Mouse (Mus musculus): ENCODE results near the gene Ddx41. TPM values are rescaled to one million over a fixed set of nuclear protein-coding genes. Genes with fewer than 3 reads are reported as not detected.

The Ddx41 gene
- polyA plus RNA-seq, 1 experiment: 53.6 TPM

- WGBS: 25% methylated on average over 6 of the region's 6 CpGs
- Histone ChIP-seq H3K36me3 (ENCODE audit: control insufficient read depth, insufficient read depth, low read length) (peaks cover 3% of the 10 kb centered on the region), H3K27me3 (ENCODE audit: control insufficient read depth, insufficient read depth, low read length) (no peaks in the 10 kb centered on the region), H3K4me1 (ENCODE audit: control insufficient read depth, insufficient read depth, insufficient read length, low read length) (peaks cover 2% of the 10 kb centered on the region), H3K27ac (ENCODE audit: insufficient read depth, low read depth, low read length) (no peak overlapping the region), H3K4me3 (ENCODE audit: low read depth, low read length) (no peak overlapping the region)
- TF ChIP-seq POLR2A (IDR thresholded peaks at IDR 0.05; ENCODE audit: low read depth, low read length): no peak
- TF ChIP-seq CTCF (IDR thresholded peaks at IDR 0.05; ENCODE audit: extremely low read depth, insufficient read length, insufficient replicate concordance, low read depth, low read length): no peak
These were observed 39.8 kb downstream of the Ddx41 start for GRCm38 (mm10) chr13:55496661-55497060.

GRCm38 (mm10) chr13:55495702-55496101 is 40.8 kb downstream of the Ddx41 start:
- TF ChIP-seq POLR2A (IDR thresholded peaks at IDR 0.05; ENCODE audit: low read depth, low read length) (no peak), CTCF (IDR thresholded peaks at IDR 0.05; ENCODE audit: extremely low read depth, insufficient read length, insufficient replicate concordance, low read depth, low read length) (no peak)
- H3K4me1 ChIP-seq (ENCODE audit: control insufficient read depth, insufficient read depth, insufficient read length, low read length): peaks cover 2% of the 10 kb centered on the region
- WGBS: 55% methylated on average over 4 of the region's 4 CpGs
- peaks cover 3% of the 10 kb centered on the region for H3K36me3 ChIP-seq (ENCODE audit: control insufficient read depth, insufficient read depth, low read length)
- no peak overlapping the region; the same call in 1 of the 2 replicates for H3K27ac ChIP-seq (ENCODE audit: insufficient read depth, low read depth, low read length)
- H3K27me3 ChIP-seq (ENCODE audit: control insufficient read depth, insufficient read depth, low read length): no peaks in the 10 kb centered on the region
- no peak overlapping the region for H3K4me3 ChIP-seq (ENCODE audit: low read depth, low read length)

GRCm38 (mm10) chr13:55494883-55495621 is 41.4 kb downstream of the Ddx41 start:
- 6% methylated on average over 18 of the region's 18 CpGs for WGBS

GRCm38 (mm10) chr13:55494257-55494656 is 42.2 kb downstream of the Ddx41 start:
- H3K4me1 ChIP-seq (ENCODE audit: control insufficient read depth, insufficient read depth, insufficient read length, low read length): peaks cover 2% of the 10 kb centered on the region
- peaks cover 1% of the 10 kb centered on the region; the same call in 1 of the 2 replicates for H3K27me3 ChIP-seq (ENCODE audit: control insufficient read depth, insufficient read depth, low read length)
- 32% methylated on average over 2 of the region's 2 CpGs for WGBS
- H3K36me3 ChIP-seq (ENCODE audit: control insufficient read depth, insufficient read depth, low read length): 0 out of 2 replicates have a peak, but pooled peaks cover 1% of the 10 kb centered on the region
- H3K4me3 ChIP-seq (ENCODE audit: low read depth, low read length): no peak overlapping the region
- TF ChIP-seq POLR2A (IDR thresholded peaks at IDR 0.05; ENCODE audit: low read depth, low read length): no peak
- no peak for TF ChIP-seq CTCF (IDR thresholded peaks at IDR 0.05; ENCODE audit: extremely low read depth, insufficient read length, insufficient replicate concordance, low read depth, low read length)
- H3K27ac ChIP-seq (ENCODE audit: insufficient read depth, low read depth, low read length): no peak overlapping the region

More at GRCm38 (mm10) chr13:55494883-55495621, 41.4 kb downstream of the Ddx41 start:
- Histone ChIP-seq H3K4me1 (ENCODE audit: control insufficient read depth, insufficient read depth, insufficient read length, low read length) (peaks cover 2% of the 10 kb centered on the region), H3K36me3 (ENCODE audit: control insufficient read depth, insufficient read depth, low read length) (0 out of 2 replicates have a peak, but pooled peaks cover 1% of the 10 kb centered on the region), H3K27me3 (ENCODE audit: control insufficient read depth, insufficient read depth, low read length) (no peaks in the 10 kb centered on the region), H3K4me3 (ENCODE audit: low read depth, low read length) (no peak overlapping the region), H3K27ac (ENCODE audit: insufficient read depth, low read depth, low read length) (no peak overlapping the region)
- no peak for TF ChIP-seq CTCF (IDR thresholded peaks at IDR 0.05; ENCODE audit: extremely low read depth, insufficient read length, insufficient replicate concordance, low read depth, low read length)
- TF ChIP-seq POLR2A (IDR thresholded peaks at IDR 0.05; ENCODE audit: low read depth, low read length): no peak

GRCm38 (mm10) chr13:55487578-55488498 is 48.6 kb downstream of the Ddx41 start, which contains the start of gene Dbn1:
Dbn1 (minus strand) TSS chr13:55488111.
- WGBS: 5% methylated on average over 70 of the region's 83 CpGs

GRCm38 (mm10) chr13:55486916-55487577 is 49.4 kb downstream of the Ddx41 start:
- WGBS: 2% methylated on average over 29 of the region's 29 CpGs
- TF ChIP-seq CTCF (IDR thresholded peaks at IDR 0.05; ENCODE audit: extremely low read depth, insufficient read length, insufficient replicate concordance, low read depth, low read length) (no peak), POLR2A (IDR thresholded peaks at IDR 0.05; ENCODE audit: low read depth, low read length) (no peak)
- H3K27ac ChIP-seq (ENCODE audit: insufficient read depth, low read depth, low read length): no peak overlapping the region

More at GRCm38 (mm10) chr13:55487578-55488498, 48.6 kb downstream of the Ddx41 start, which contains the start of gene Dbn1:
- peaks cover 30% of the 10 kb centered on the region for H3K27me3 ChIP-seq (ENCODE audit: control insufficient read depth, insufficient read depth, low read length)
- TF ChIP-seq POLR2A (IDR thresholded peaks at IDR 0.05; ENCODE audit: low read depth, low read length): no peak
- no peak for TF ChIP-seq CTCF (IDR thresholded peaks at IDR 0.05; ENCODE audit: extremely low read depth, insufficient read length, insufficient replicate concordance, low read depth, low read length)
- H3K4me1 ChIP-seq (ENCODE audit: control insufficient read depth, insufficient read depth, insufficient read length, low read length): peaks cover 5% of the 10 kb centered on the region; the same call in 1 of the 2 replicates
- peak within 1 kb of the TSS; percentile 71 for H3K4me3 ChIP-seq (ENCODE audit: low read depth, low read length)
- H3K27ac ChIP-seq (ENCODE audit: insufficient read depth, low read depth, low read length): no peak within 1 kb of the TSS
- H3K36me3 ChIP-seq (ENCODE audit: control insufficient read depth, insufficient read depth, low read length): no peaks in the 10 kb centered on the region

More at GRCm38 (mm10) chr13:55486916-55487577, 49.4 kb downstream of the Ddx41 start:
- Histone ChIP-seq H3K36me3 (ENCODE audit: control insufficient read depth, insufficient read depth, low read length) (no peaks in the 10 kb centered on the region), H3K4me3 (ENCODE audit: low read depth, low read length) (peak overlapping the region; percentile 71), H3K27me3 (ENCODE audit: control insufficient read depth, insufficient read depth, low read length) (peaks cover 30% of the 10 kb centered on the region), H3K4me1 (ENCODE audit: control insufficient read depth, insufficient read depth, insufficient read length, low read length) (peaks cover 7% of the 10 kb centered on the region)
